Mouse (Mus musculus) adrenal gland, postnatal 36 days (tissue): ENCODE results near the gene Timeless. TPM values are rescaled to one million over a fixed set of nuclear protein-coding genes. Genes with fewer than 3 reads are reported as not detected.
"Not testable (repeated sequence)": the region's sequence is repeated elsewhere in the genome, so short reads cannot be mapped to it uniquely, and the experiment has no call there.

Experiments used
- DNase-seq, 2 experiments: peaks; one replicate each; pipeline ENCODE4 v3.0.0; 2021; ENCODE audit warnings: mixed read lengths in 1 of 2
- total RNA-seq, 2 experiments: library from RNA; stranded (reverse); gene quantifications; 2 replicates each; pipeline ENCODE4 v1.2.3; 2021

Timeless gene
- total RNA-seq, 2 experiments from 2014 or later, result 7.6 to 8.8 TPM

GRCm38 (mm10) chr10:128212871-128213323, 19.0 kb upstream of the Timeless start:
- DNase-seq, result peak; percentile 43 to 71

GRCm38 (mm10) chr10:128214112-128214511, 17.8 kb upstream of the Timeless start:
- DNase-seq, result not testable (repeated sequence)

GRCm38 (mm10) chr10:128214981-128215380, 16.9 kb upstream of the Timeless start:
- no peak for DNase-seq

- DNase-seq, result no peak
Observed at GRCm38 (mm10) chr10:128218387-128219117, 13.3 kb upstream of the Timeless start.

GRCm38 (mm10) chr10:128221533-128222286, 10.2 kb upstream of the Timeless start:
- peak; percentile 14 to 35 for DNase-seq

GRCm38 (mm10) chr10:128225064-128225463, 6.8 kb upstream of the Timeless start:
- no peak for DNase-seq

GRCm38 (mm10) chr10:128225538-128225937, 6.3 kb upstream of the Timeless start, which contains the start of gene Mip:
Gene Mip, plus strand, starts transcription at chr10:128225838.
- DNase-seq, result no peak

GRCm38 (mm10) chr10:128227592-128227991, 4.3 kb upstream of the Timeless start:
- DNase-seq, result no peak

- DNase-seq, result no peak
Observed at GRCm38 (mm10) chr10:128228009-128228408, 3.9 kb upstream of the Timeless start.

- no peak for DNase-seq
Observed at GRCm38 (mm10) chr10:128230582-128230981, 1.3 kb upstream of the Timeless start.

- no peak for DNase-seq
Observed at GRCm38 (mm10) chr10:128231146-128231545, 719 bp upstream of the Timeless start.

GRCm38 (mm10) chr10:128232420-128232985, 638 bp downstream of the Timeless start:
- DNase-seq, result peak; percentile 49 to 65

- DNase-seq, result no peak
Observed at GRCm38 (mm10) chr10:128236321-128236720, 4.5 kb downstream of the Timeless start.

GRCm38 (mm10) chr10:128237807-128238480, 6.1 kb downstream of the Timeless start:
- DNase-seq, result peak in 1 of 2 experiments; percentile 29

- no peak for DNase-seq
Observed at GRCm38 (mm10) chr10:128239140-128239539, 7.3 kb downstream of the Timeless start.

- DNase-seq, result no peak
Observed at GRCm38 (mm10) chr10:128240131-128240530, 8.3 kb downstream of the Timeless start.

- DNase-seq, result peak in 1 of 2 experiments; percentile 29
Observed at GRCm38 (mm10) chr10:128243252-128243651, 11.4 kb downstream of the Timeless start.

GRCm38 (mm10) chr10:128244121-128244520, 12.3 kb downstream of the Timeless start:
- no peak for DNase-seq

GRCm38 (mm10) chr10:128247020-128247732, 15.3 kb downstream of the Timeless start:
- DNase-seq, result peak in 1 of 2 experiments; percentile 47

- DNase-seq, result no peak
Observed at GRCm38 (mm10) chr10:128250565-128250964, 18.7 kb downstream of the Timeless start.

- DNase-seq, result no peak
Observed at GRCm38 (mm10) chr10:128253677-128254255, 21.9 kb downstream of the Timeless start, which contains the start of gene Apon. Gene Apon, plus strand, starts transcription at chr10:128254096.
